Mouse (Mus musculus): ENCODE measurements around the gene Pxdc1.

Pxdc1 gene

DNA sequence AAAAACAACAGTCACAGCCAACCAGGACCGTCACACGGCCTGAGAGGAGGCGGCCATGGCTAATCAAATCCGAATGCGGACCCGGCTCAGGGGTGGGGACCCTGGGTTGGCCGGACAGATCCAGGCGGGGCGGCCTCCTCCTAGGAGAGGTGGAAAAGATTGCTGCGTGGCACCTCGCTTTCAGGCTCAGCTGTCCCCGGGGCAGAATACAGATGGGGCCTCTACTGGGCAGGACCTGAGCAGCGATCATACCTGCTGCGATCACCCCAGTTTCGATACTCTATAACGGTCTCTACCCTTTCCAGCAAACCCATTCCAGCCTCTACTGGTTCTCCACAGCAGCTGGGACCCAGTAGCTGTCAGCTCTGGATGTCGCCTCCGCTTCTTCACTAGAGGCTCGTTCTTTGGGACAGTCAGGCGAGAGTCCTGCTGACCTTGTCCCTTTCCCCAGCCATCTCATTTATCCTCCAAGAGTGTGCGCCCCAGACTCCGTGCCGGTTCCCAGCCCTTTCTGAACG lies 1.8 kb downstream of the Pxdc1 start:
- in situ Hi-C loops (cut with MboI, MseI): no loop called here

DNA sequence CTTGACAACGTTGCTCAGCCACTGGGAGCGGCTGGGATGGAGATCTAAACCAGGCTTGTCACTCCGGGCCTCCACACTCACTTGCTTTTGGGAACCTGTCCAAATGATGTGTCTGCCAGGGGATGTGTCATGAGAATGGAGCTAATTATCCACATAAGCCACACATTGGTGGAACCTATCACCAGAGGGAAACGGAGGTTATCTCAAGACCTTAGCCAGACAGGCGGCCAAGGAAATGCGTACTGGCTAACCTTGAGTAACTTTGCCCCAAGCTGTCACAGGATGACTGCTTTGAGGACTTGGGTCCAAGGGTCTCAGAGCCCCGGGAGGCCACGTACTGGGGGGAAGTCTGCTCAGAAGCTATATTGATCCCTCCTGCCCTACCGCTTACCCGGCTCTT lies 2.3 kb downstream of the Pxdc1 start:
- in situ Hi-C loops (cut with MboI, MseI): no loop called here

DNA sequence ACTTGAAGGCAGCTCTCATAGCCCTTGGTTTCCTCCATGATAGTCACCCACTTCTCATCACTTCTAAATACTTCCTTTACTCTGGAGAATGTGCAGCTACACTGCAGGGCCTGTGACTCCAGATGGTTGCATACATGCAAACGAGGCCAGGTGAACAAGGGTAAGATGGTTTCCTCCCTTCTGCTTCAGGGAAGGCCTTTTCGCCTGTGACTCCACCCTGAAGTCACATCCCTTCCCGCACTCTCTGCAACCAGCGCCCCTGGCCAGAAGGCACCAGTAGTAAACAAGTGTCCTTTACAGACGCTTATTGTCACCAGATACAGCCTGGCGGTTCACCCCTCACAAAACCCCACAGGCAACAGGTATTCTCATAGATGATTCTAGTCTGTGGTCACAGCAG lies 2.9 kb downstream of the Pxdc1 start:
- in situ Hi-C loops (cut with MboI, MseI): no loop called here

- in situ Hi-C loops (cut with MboI, MseI): loop anchor here (5.0 kb wide), 1 partner anchor 145 kb away; no protein-coding TSS in a partner anchor
These were observed 5.5 kb downstream of the Pxdc1 start for GRCm38 (mm10) chr13:34647751-34648150.

- in situ Hi-C loops (cut with MboI, MseI): loop anchor here (5.0 kb wide), 1 partner anchor 145 kb away; no protein-coding TSS in a partner anchor
These were observed 6.1 kb downstream of the Pxdc1 start for GRCm38 (mm10) chr13:34647221-34647620.

- in situ Hi-C loops (cut with MboI, MseI): loop anchor here (5.0 kb wide), 1 partner anchor 146 kb away; no protein-coding TSS in a partner anchor
These were observed 7.0 kb downstream of the Pxdc1 start for GRCm38 (mm10) chr13:34646240-34646750.

- in situ Hi-C loops (cut with MboI, MseI): loop anchor here (5.0 kb wide), 1 partner anchor 147 kb away; no protein-coding TSS in a partner anchor
These were observed 7.8 kb downstream of the Pxdc1 start for GRCm38 (mm10) chr13:34645519-34645918.

GRCm38 (mm10) chr13:34644401-34644800 lies 8.9 kb downstream of the Pxdc1 start:
- in situ Hi-C loops (cut with MboI, MseI): loop anchor here (5.0 kb wide), 1 partner anchor 213 kb away; no protein-coding TSS in a partner anchor

- in situ Hi-C loops (cut with MboI, MseI): loop anchor here (5.0 kb wide), 1 partner anchor 213 kb away; no protein-coding TSS in a partner anchor
These were observed 9.4 kb downstream of the Pxdc1 start for GRCm38 (mm10) chr13:34643926-34644325.

- in situ Hi-C loops (cut with MboI, MseI): loop anchor here (5.0 kb wide), 1 partner anchor 214 kb away; no protein-coding TSS in a partner anchor
These were observed 10.1 kb downstream of the Pxdc1 start for GRCm38 (mm10) chr13:34642941-34643875.

DNA sequence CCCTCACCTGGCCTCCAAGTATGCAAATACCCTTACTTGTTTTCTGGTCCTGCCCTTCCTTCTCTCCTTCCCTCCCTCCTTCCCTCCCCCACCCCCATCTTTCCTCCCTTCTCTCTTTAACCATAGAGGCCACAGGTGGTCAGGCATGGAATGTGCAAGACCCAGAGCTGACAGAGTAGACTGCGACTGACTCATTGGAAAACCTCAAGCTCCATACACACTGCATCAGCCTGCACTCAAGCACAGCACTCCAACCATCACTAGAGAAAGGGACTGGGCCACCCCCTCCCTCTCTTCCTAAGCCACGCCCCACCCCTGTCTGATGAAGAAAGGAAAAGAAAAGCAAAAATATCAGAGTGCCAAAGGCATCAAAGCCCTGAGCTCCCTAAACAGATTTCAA lies 12.2 kb downstream of the Pxdc1 start:
- in situ Hi-C loops (cut with MboI, MseI): loop anchor here (5.0 kb wide), 1 partner anchor 216 kb away; no protein-coding TSS in a partner anchor

DNA sequence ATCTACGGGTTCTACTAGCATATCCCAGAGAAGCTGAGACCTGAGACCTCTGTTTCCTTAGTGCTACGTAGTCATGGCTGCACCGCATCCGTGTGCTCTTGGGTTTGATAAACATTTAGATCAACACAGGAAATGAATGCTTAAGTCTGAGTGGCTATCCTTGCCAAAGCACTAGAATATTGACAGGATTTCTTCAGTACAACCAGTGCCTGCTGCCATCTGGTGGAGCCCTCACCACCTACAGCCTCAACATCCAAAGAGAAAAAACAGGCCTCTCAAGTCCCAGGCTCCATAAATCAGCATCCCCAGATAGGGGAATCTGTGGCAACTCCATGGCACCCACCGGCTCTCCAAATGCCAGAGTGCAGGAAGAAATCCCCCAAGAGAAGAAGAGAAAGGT lies 17.3 kb downstream of the Pxdc1 start:
- in situ Hi-C loops (cut with MboI, MseI): loop anchor here (5.0 kb wide), 1 partner anchor 449 kb away; no protein-coding TSS in a partner anchor

DNA sequence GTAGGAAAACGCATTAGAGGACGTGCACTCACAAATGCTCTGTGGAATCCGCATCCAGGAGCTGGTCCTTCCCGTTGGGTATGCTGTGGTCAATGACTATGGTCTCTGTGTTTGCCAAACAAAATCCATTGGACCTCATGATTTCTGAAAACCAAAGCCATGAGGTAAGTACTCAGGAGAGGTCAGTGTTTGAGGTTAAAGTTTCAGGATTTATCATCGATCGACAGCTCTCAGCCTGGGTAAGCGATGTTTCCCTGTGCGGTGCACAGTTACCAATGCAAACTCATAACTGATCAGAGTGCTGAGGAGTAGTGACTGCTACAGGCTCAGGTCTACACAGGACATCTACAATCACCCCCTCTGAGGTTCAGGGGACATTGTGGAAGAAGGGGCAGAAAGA lies 23.0 kb downstream of the Pxdc1 start:
- in situ Hi-C loops (cut with MboI, MseI): no loop called here

DNA sequence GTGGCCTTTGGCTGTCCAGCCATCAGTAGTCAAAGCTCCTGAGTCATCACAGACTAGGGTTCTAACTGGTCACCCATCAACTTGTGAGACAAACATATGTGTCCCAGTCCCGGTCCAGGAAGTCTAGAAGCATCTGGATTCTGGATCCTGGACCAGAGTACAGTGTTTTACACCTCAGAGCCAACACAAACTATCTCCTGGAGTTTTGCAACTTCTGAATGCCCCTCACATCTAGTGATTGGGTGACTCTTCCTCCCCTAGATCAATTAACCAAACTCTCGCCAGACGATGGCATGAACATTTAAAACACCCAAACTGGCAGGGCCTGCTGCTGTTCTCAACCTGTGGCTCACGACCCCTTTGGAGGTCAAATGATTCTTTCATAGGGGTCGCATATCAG lies 23.5 kb downstream of the Pxdc1 start:
- in situ Hi-C loops (cut with MboI, MseI): no loop called here

DNA sequence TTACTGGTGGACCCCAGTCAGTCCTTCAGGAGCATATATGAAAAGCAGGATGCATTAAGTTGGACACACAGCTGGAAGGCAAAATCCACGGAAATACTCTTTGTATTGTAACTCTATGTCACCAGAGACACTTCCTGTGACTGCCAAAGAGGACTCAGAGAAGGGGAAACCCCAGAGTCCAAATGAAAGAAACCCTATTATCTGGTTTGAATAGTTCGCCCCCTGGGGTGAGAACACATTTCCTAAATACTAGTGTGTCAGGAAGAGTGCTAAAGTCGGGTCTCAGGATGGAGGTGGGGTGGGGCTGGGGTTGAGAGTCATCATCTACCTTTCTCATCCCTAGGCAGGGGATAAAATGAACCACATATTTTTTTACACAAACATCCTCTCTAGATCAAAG lies 25.8 kb downstream of the Pxdc1 start:
- in situ Hi-C loops (cut with MboI, MseI): no loop called here

GRCm38 (mm10) chr13:34624414-34624813 lies 28.9 kb downstream of the Pxdc1 start:
- in situ Hi-C loops (cut with MboI, MseI): no loop called here

GRCm38 (mm10) chr13:34612402-34612801 lies 40.9 kb downstream of the Pxdc1 start:
- in situ Hi-C loops (cut with MboI, MseI): no loop called here

GRCm38 (mm10) chr13:34609711-34610110 lies 43.6 kb downstream of the Pxdc1 start:
- in situ Hi-C loops (cut with MboI, MseI): no loop called here

DNA sequence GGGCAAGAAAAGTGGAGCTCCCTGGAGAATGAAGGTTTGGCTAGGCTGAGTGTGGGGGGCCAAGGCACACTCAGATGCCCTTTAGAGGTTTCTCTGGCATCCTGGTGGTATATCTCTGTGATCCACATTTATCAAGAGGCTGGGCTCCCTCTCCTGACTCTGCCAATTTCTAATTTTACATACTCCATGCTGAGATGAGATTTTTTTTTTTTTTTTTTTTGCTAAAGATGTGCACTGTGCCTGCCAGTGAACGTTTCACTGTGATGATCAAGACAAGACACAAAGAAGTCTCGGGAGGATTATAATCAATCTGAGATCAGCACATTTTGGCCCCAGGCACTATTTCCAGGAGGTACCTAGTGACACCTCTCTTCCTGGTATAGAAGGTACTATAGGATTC lies 46.2 kb downstream of the Pxdc1 start:
- in situ Hi-C loops (cut with MboI, MseI): no loop called here

- in situ Hi-C loops (cut with MboI, MseI): no loop called here
These were observed 47.4 kb downstream of the Pxdc1 start for GRCm38 (mm10) chr13:34605884-34606283.

GRCm38 (mm10) chr13:34605206-34605605 lies 48.1 kb downstream of the Pxdc1 start:
- in situ Hi-C loops (cut with MboI, MseI): no loop called here

- in situ Hi-C loops (cut with MboI, MseI): no loop called here
These were observed 48.9 kb downstream of the Pxdc1 start for GRCm38 (mm10) chr13:34604406-34604805.

All from T-helper 2 cell (primary cell).